Mouse (Mus musculus): ENCODE data around the gene Ece2. TPM values are rescaled to one million over a fixed set of nuclear protein-coding genes. Genes with fewer than 3 reads are reported as not detected.

Ece2 gene
- polyA plus RNA-seq, 1 experiment from 2014 or later: 11.2 TPM

- H3K9me3 ChIP-seq: no peaks in the 10 kb centered on the region
- 14% methylated on average over 14 of the region's 14 CpGs for WGBS
- H3K4me2 ChIP-seq: peak overlapping the region; percentile 98
- H3K36me3 ChIP-seq: peaks cover 35% of the 10 kb centered on the region
- peak overlapping the region; percentile 93 for H3K27ac ChIP-seq
- no peak for ATAC-seq (ENCODE audit: low FRiP score)
- peak overlapping the region; percentile 82 for H3K4me3 ChIP-seq
- peak overlapping the region; percentile 98 for H3K9ac ChIP-seq
- H3K4me1 ChIP-seq (replicated peaks): peaks cover 29% of the 10 kb centered on the region
- no peaks in the 10 kb centered on the region for H3K27me3 ChIP-seq
These were observed 44.2 kb downstream of the Ece2 start for GRCm38 (mm10) chr16:20673706-20674303.

- Histone ChIP-seq H3K9ac (no peak overlapping the region), H3K36me3 (peaks cover 49% of the 10 kb centered on the region), H3K27me3 (no peaks in the 10 kb centered on the region), H3K4me2 (no peak overlapping the region), H3K9me3 (no peaks in the 10 kb centered on the region), H3K4me1 (replicated peaks) (peaks cover 29% of the 10 kb centered on the region), H3K4me3 (no peak overlapping the region), H3K27ac (no peak overlapping the region)
- 91% methylated on average over 6 of the region's 6 CpGs for WGBS
- no peak for ATAC-seq (ENCODE audit: low FRiP score)
These were observed 45.6 kb downstream of the Ece2 start for GRCm38 (mm10) chr16:20675213-20675612.

GRCm38 (mm10) chr16:20676702-20677101, 47.1 kb downstream of the Ece2 start:
- no peak for ATAC-seq (ENCODE audit: low FRiP score)
- no peaks in the 10 kb centered on the region for H3K9me3 ChIP-seq
- H3K9ac ChIP-seq: no peak overlapping the region
- peaks cover 64% of the 10 kb centered on the region for H3K36me3 ChIP-seq
- no peak overlapping the region for H3K4me3 ChIP-seq
- H3K27me3 ChIP-seq: no peaks in the 10 kb centered on the region
- no peak overlapping the region for H3K27ac ChIP-seq
- H3K4me1 ChIP-seq (replicated peaks): peaks cover 29% of the 10 kb centered on the region
- 92% methylated on average over 4 of the region's 4 CpGs for WGBS
- no peak overlapping the region for H3K4me2 ChIP-seq

GRCm38 (mm10) chr16:20677380-20677779, 47.8 kb downstream of the Ece2 start:
- no peak overlapping the region for H3K4me3 ChIP-seq
- H3K4me2 ChIP-seq: no peak overlapping the region
- no peak overlapping the region for H3K9ac ChIP-seq
- peaks cover 25% of the 10 kb centered on the region for H3K4me1 ChIP-seq (replicated peaks)
- no peak for ATAC-seq (ENCODE audit: low FRiP score)
- H3K27ac ChIP-seq: no peak overlapping the region
- peaks cover 71% of the 10 kb centered on the region for H3K36me3 ChIP-seq
- no peaks in the 10 kb centered on the region for H3K9me3 ChIP-seq
- WGBS: 89% methylated on average over 5 of the region's 5 CpGs
- H3K27me3 ChIP-seq: no peaks in the 10 kb centered on the region

- no peak overlapping the region for H3K9ac ChIP-seq
- 0 out of 2 replicates have a peak, but pooled peaks have one; percentile 8 for ATAC-seq (ENCODE audit: low FRiP score)
- no peaks in the 10 kb centered on the region for H3K9me3 ChIP-seq
- H3K36me3 ChIP-seq: peaks cover 78% of the 10 kb centered on the region
- H3K4me2 ChIP-seq: no peak overlapping the region
- no peak overlapping the region for H3K4me3 ChIP-seq
- no peaks in the 10 kb centered on the region for H3K27me3 ChIP-seq
- WGBS: 76% methylated on average over 10 of the region's 10 CpGs
- H3K4me1 ChIP-seq (replicated peaks): peaks cover 25% of the 10 kb centered on the region
- no peak overlapping the region for H3K27ac ChIP-seq
These were observed 48.5 kb downstream of the Ece2 start for GRCm38 (mm10) chr16:20677974-20678675.

GRCm38 (mm10) chr16:20690774-20691173, 61.1 kb downstream of the Ece2 start:
- Histone ChIP-seq H3K27ac (no peak overlapping the region), H3K9ac (no peak overlapping the region), H3K4me1 (replicated peaks) (peaks cover 37% of the 10 kb centered on the region), H3K4me2 (no peak overlapping the region), H3K27me3 (no peaks in the 10 kb centered on the region), H3K9me3 (no peaks in the 10 kb centered on the region), H3K36me3 (peaks cover 66% of the 10 kb centered on the region), H3K4me3 (no peak overlapping the region)
- ATAC-seq (ENCODE audit: low FRiP score): no peak
- 95% methylated on average over 3 of the region's 3 CpGs for WGBS

GRCm38 (mm10) chr16:20691617-20692016, 62.0 kb downstream of the Ece2 start:
- no peak overlapping the region for H3K9ac ChIP-seq
- peaks cover 58% of the 10 kb centered on the region for H3K36me3 ChIP-seq
- H3K9me3 ChIP-seq: no peaks in the 10 kb centered on the region
- H3K4me2 ChIP-seq: no peak overlapping the region
- WGBS: 82% methylated on average over 1 of the region's 1 CpGs
- H3K4me3 ChIP-seq: no peak overlapping the region
- H3K27me3 ChIP-seq: no peaks in the 10 kb centered on the region
- ATAC-seq (ENCODE audit: low FRiP score): no peak
- H3K27ac ChIP-seq: peak overlapping the region; percentile 98; the same call in 1 of the 2 replicates
- peaks cover 46% of the 10 kb centered on the region for H3K4me1 ChIP-seq (replicated peaks)

- WGBS: 37% methylated on average over 16 of the region's 16 CpGs
- ATAC-seq (ENCODE audit: low FRiP score): peak; percentile 0; the same call in 1 of the 2 replicates
These were observed 62.8 kb downstream of the Ece2 start for GRCm38 (mm10) chr16:20692241-20692965.

GRCm38 (mm10) chr16:20693111-20693701, 63.6 kb downstream of the Ece2 start, which contains the start of gene Fam131a:
Gene Fam131a, plus strand, starts transcription at chr16:20693241.
- peaks cover 49% of the 10 kb centered on the region for H3K4me1 ChIP-seq (replicated peaks)
- ATAC-seq (ENCODE audit: low FRiP score): peak; percentile 96
- H3K27ac ChIP-seq: peak within 1 kb of the TSS; percentile 98
- H3K4me3 ChIP-seq: peak within 1 kb of the TSS; percentile 64
- peaks cover 43% of the 10 kb centered on the region for H3K36me3 ChIP-seq
- H3K9ac ChIP-seq: peak within 1 kb of the TSS; percentile 85
- no peaks in the 10 kb centered on the region for H3K9me3 ChIP-seq
- peak within 1 kb of the TSS; percentile 81 for H3K4me2 ChIP-seq
- no peaks in the 10 kb centered on the region for H3K27me3 ChIP-seq
- WGBS: 1% methylated on average over 37 of the region's 37 CpGs

More at GRCm38 (mm10) chr16:20692241-20692965, 62.8 kb downstream of the Ece2 start:
- no peaks in the 10 kb centered on the region for H3K9me3 ChIP-seq
- peak overlapping the region; percentile 98 for H3K27ac ChIP-seq
- H3K4me1 ChIP-seq (replicated peaks): peaks cover 49% of the 10 kb centered on the region
- peak overlapping the region; percentile 85; the same call in 1 of the 2 replicates for H3K9ac ChIP-seq
- H3K36me3 ChIP-seq: peaks cover 50% of the 10 kb centered on the region
- H3K4me2 ChIP-seq: peak overlapping the region; percentile 81
- peak overlapping the region; percentile 64 for H3K4me3 ChIP-seq
- no peaks in the 10 kb centered on the region for H3K27me3 ChIP-seq

GRCm38 (mm10) chr16:20694781-20695180, 65.2 kb downstream of the Ece2 start:
- H3K4me2 ChIP-seq: peak overlapping the region; percentile 71; the same call in 1 of the 2 replicates
- peak overlapping the region; percentile 81; the same call in 1 of the 2 replicates for H3K9ac ChIP-seq
- H3K4me3 ChIP-seq: no peak overlapping the region
- H3K36me3 ChIP-seq: peaks cover 42% of the 10 kb centered on the region
- no peaks in the 10 kb centered on the region for H3K9me3 ChIP-seq
- H3K27me3 ChIP-seq: no peaks in the 10 kb centered on the region
- ATAC-seq (ENCODE audit: low FRiP score): no peak
- WGBS: 66% methylated on average over 8 of the region's 8 CpGs
- H3K27ac ChIP-seq: peak overlapping the region; percentile 87; the same call in 1 of the 2 replicates
- H3K4me1 ChIP-seq (replicated peaks): peaks cover 49% of the 10 kb centered on the region

GRCm38 (mm10) chr16:20695622-20696323, 66.1 kb downstream of the Ece2 start:
- peaks cover 43% of the 10 kb centered on the region for H3K36me3 ChIP-seq
- peak; percentile 72 for ATAC-seq (ENCODE audit: low FRiP score)
- no peaks in the 10 kb centered on the region for H3K27me3 ChIP-seq
- peak overlapping the region; percentile 71 for H3K4me2 ChIP-seq
- H3K9me3 ChIP-seq: no peaks in the 10 kb centered on the region
- peaks cover 54% of the 10 kb centered on the region for H3K4me1 ChIP-seq (replicated peaks)
- WGBS: 2% methylated on average over 46 of the region's 46 CpGs
- peak overlapping the region; percentile 46 for H3K4me3 ChIP-seq
- peak overlapping the region; percentile 81 for H3K9ac ChIP-seq
- H3K27ac ChIP-seq: peak overlapping the region; percentile 87
